Mouse (Mus musculus): ENCODE measurements around the gene Gm13271. TPM values are rescaled to one million over a fixed set of nuclear protein-coding genes. Genes with fewer than 3 reads are reported as not detected.
"Not testable (repeated sequence)": the region's sequence is repeated elsewhere in the genome, so short reads cannot be mapped to it uniquely, and the experiment has no call there.

The Gm13271 gene
- 0.30 TPM in 1 of 2 replicates, not detected in the other for polyA plus RNA-seq (2016; fragmentation: Nextera tagmentation; extraction: Ambion mirVana)

DNA sequence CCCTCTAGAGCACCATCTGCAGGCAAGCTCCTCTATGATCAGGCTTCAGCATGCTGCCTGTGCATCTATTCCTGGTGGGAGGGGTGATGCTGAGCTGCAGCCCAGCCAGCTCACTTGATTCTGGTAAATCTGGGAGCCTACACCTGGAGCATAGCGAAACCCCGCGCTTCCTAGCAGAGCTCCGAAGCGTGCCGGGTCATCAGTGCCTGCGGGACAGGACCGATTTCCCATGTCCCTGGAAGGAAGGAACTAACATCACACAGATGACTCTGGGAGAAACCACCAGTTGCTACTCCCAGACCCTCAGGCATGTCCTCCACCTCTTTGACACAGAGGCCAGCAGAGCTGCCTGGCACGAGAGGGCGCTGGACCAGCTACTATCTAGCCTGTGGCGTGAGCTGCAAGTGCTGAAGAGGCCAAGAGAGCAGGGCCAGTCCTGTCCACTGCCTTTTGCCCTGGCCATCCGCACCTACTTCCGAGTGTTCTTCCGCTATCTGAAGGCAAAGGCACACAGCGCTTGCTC, at the start of gene Gm13271:
Gene Gm13271 (plus strand): TSS at position 51 of the 523 bp plus-strand sequence.
- not testable (repeated sequence) for H3K4me3 ChIP-seq; H3K27ac ChIP-seq; H3K36me3 ChIP-seq; H3K27me3 ChIP-seq (ENCODE audit: insufficient read depth, poor library complexity, severe bottlenecking); DNase-seq (ENCODE audit: low spot score); H3K4me1 ChIP-seq; H3K9me3 ChIP-seq
- 63% methylated on average over 15 of the region's 15 CpGs for WGBS

- no peaks in the 10 kb centered on the region for H3K27me3 ChIP-seq (ENCODE audit: insufficient read depth, poor library complexity, severe bottlenecking)
- no peaks in the 10 kb centered on the region for H3K36me3 ChIP-seq
- DNase-seq (ENCODE audit: low spot score): no peak
- H3K9me3 ChIP-seq: no peaks in the 10 kb centered on the region
- WGBS: 25% methylated on average over 3 of the region's 3 CpGs
- H3K27ac ChIP-seq: no peak overlapping the region
- H3K4me1 ChIP-seq: no peaks in the 10 kb centered on the region
- H3K4me3 ChIP-seq: no peak overlapping the region
Observed at GRCm38 (mm10) chr4:88705924-88706323, 48.7 kb upstream of the Gm13271 start.

GRCm38 (mm10) chr4:88707128-88707826, 47.4 kb upstream of the Gm13271 start:
- no peak overlapping the region for H3K27ac ChIP-seq
- DNase-seq (ENCODE audit: low spot score): no peak
- no peak overlapping the region for H3K4me3 ChIP-seq
- H3K27me3 ChIP-seq (ENCODE audit: insufficient read depth, poor library complexity, severe bottlenecking): no peaks in the 10 kb centered on the region
- H3K9me3 ChIP-seq: no peaks in the 10 kb centered on the region
- H3K4me1 ChIP-seq: no peaks in the 10 kb centered on the region
- 87% methylated on average over 1 of the region's 1 CpGs for WGBS
- H3K36me3 ChIP-seq: no peaks in the 10 kb centered on the region

- 94% methylated on average over 1 of the region's 1 CpGs for WGBS
- Histone ChIP-seq H3K27me3 (ENCODE audit: insufficient read depth, poor library complexity, severe bottlenecking) (no peaks in the 10 kb centered on the region), H3K4me1 (no peaks in the 10 kb centered on the region), H3K36me3 (peaks cover 41% of the 10 kb centered on the region), H3K27ac (no peak overlapping the region), H3K9me3 (no peaks in the 10 kb centered on the region), H3K4me3 (no peak overlapping the region)
- DNase-seq (ENCODE audit: low spot score): no peak
Observed at GRCm38 (mm10) chr4:88714281-88714680, 40.4 kb upstream of the Gm13271 start.

DNA sequence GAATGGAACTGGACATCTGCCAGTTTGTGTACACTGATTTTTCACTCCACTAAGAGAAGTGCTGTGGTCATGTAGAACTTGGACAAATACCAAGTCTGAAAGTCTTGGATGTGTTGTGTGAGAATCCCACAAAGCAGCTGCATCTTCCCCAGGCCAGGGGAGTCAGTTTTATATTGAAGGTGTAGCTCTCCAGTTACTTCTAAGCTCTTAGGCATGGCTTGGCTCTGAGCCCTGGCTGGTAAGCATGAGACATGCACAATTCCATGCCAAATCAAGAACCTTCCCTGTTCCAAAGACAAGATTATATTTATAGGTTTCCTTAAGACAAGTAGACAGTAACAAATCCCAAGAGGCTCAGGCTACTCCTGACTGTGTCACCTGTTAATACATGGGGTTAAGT, 39.6 kb upstream of the Gm13271 start:
- Histone ChIP-seq H3K27ac (no peak overlapping the region), H3K9me3 (no peaks in the 10 kb centered on the region), H3K36me3 (peaks cover 43% of the 10 kb centered on the region), H3K4me3 (no peak overlapping the region), H3K4me1 (peaks cover 2% of the 10 kb centered on the region), H3K27me3 (ENCODE audit: insufficient read depth, poor library complexity, severe bottlenecking) (no peaks in the 10 kb centered on the region)
- DNase-seq (ENCODE audit: low spot score): no peak

GRCm38 (mm10) chr4:88718715-88719114, 36.0 kb upstream of the Gm13271 start:
- Histone ChIP-seq H3K36me3 (peaks cover 47% of the 10 kb centered on the region), H3K27me3 (ENCODE audit: insufficient read depth, poor library complexity, severe bottlenecking) (no peaks in the 10 kb centered on the region), H3K27ac (no peak overlapping the region), H3K9me3 (no peaks in the 10 kb centered on the region), H3K4me1 (peaks cover 14% of the 10 kb centered on the region), H3K4me3 (peak overlapping the region; percentile 98)
- WGBS: 43% methylated on average over 1 of the region's 1 CpGs
- DNase-seq (ENCODE audit: low spot score): no peak

- peak; percentile 98 for DNase-seq (ENCODE audit: low spot score)
- Histone ChIP-seq H3K4me3 (peak within 1 kb of the TSS; percentile 98), H3K36me3 (peaks cover 22% of the 10 kb centered on the region), H3K4me1 (peaks cover 14% of the 10 kb centered on the region), H3K9me3 (no peaks in the 10 kb centered on the region), H3K27me3 (ENCODE audit: insufficient read depth, poor library complexity, severe bottlenecking) (no peaks in the 10 kb centered on the region), H3K27ac (peak within 1 kb of the TSS; percentile 100)
- under 1% methylated on average over 82 of the region's 82 CpGs for WGBS
Observed at GRCm38 (mm10) chr4:88721791-88722721, 32.6 kb upstream of the Gm13271 start, which contains the start of the genes Gm26566 and Klhl9. TSS of gene Gm26566 (plus strand) at chr4:88721805. TSS of gene Klhl9 (minus strand) at chr4:88722465.

- no peak overlapping the region for H3K4me3 ChIP-seq
- DNase-seq (ENCODE audit: low spot score): no peak
- H3K9me3 ChIP-seq: no peaks in the 10 kb centered on the region
- H3K27ac ChIP-seq: no peak overlapping the region
- WGBS: 63% methylated on average over 8 of the region's 8 CpGs
- H3K4me1 ChIP-seq: peaks cover 14% of the 10 kb centered on the region
- H3K27me3 ChIP-seq (ENCODE audit: insufficient read depth, poor library complexity, severe bottlenecking): no peaks in the 10 kb centered on the region
- H3K36me3 ChIP-seq: peaks cover 13% of the 10 kb centered on the region
Observed at GRCm38 (mm10) chr4:88723497-88724090, 31.1 kb upstream of the Gm13271 start.

- DNase-seq (ENCODE audit: low spot score): no peak
- H3K27ac ChIP-seq: no peak overlapping the region
- H3K9me3 ChIP-seq: no peaks in the 10 kb centered on the region
- H3K27me3 ChIP-seq (ENCODE audit: insufficient read depth, poor library complexity, severe bottlenecking): no peaks in the 10 kb centered on the region
- no peak overlapping the region for H3K4me3 ChIP-seq
- H3K4me1 ChIP-seq: no peaks in the 10 kb centered on the region
- 70% methylated on average over 6 of the region's 6 CpGs for WGBS
- H3K36me3 ChIP-seq: no peaks in the 10 kb centered on the region
Observed at GRCm38 (mm10) chr4:88726727-88727126, 27.9 kb upstream of the Gm13271 start.

DNA sequence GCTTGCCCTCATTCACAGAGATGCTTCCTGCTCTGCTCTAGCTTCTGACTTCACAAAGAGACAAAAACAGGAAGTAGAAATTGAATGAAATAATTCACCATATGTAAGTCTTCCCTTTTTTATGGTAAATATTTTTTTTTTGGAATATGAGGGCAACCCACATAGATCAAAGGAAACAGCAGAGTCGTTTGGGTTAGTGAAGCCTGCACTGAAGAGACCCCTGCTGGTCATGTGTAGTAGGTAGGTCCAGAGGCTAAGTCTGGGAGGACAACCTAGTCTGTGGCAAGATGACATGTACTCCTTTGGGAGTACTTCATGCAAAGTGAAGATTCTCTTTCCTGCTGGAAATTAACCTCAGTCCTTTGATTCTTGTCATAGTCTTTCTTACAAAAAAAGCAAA, 27.3 kb upstream of the Gm13271 start:
- Histone ChIP-seq H3K27ac (no peak overlapping the region), H3K4me1 (no peaks in the 10 kb centered on the region), H3K9me3 (no peaks in the 10 kb centered on the region), H3K4me3 (no peak overlapping the region), H3K27me3 (ENCODE audit: insufficient read depth, poor library complexity, severe bottlenecking) (no peaks in the 10 kb centered on the region), H3K36me3 (no peaks in the 10 kb centered on the region)
- no peak for DNase-seq (ENCODE audit: low spot score)
- 4% methylated on average over 1 of the region's 1 CpGs for WGBS

DNA sequence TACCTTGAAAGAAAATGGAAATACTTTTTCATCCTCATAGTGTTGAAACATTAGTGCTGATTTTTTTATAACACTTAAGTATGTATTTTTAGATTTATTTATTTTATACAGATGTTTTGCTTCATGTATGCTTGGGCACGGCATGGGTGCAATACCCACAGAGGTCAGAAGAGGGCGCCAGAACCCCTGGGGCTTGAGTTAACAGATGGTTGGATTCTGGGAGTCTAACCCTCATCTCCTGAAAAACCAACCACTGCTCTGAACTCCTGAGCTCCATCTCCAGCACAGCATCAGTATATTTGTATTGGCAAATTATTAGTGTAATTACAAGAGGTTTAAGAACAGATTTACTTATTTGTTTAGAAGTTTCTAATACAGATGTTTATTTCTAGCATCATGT, 16.2 kb upstream of the Gm13271 start:
- Histone ChIP-seq H3K4me3 (no peak overlapping the region), H3K4me1 (no peaks in the 10 kb centered on the region), H3K9me3 (no peaks in the 10 kb centered on the region), H3K36me3 (no peaks in the 10 kb centered on the region), H3K27me3 (ENCODE audit: insufficient read depth, poor library complexity, severe bottlenecking) (no peaks in the 10 kb centered on the region), H3K27ac (no peak overlapping the region)
- 5% methylated on average over 2 of the region's 2 CpGs for WGBS
- peak; percentile 82 for DNase-seq (ENCODE audit: low spot score)

GRCm38 (mm10) chr4:88739036-88739435, 15.6 kb upstream of the Gm13271 start:
- H3K9me3 ChIP-seq: no peaks in the 10 kb centered on the region
- WGBS: 83% methylated on average over 6 of the region's 6 CpGs
- no peak overlapping the region for H3K4me3 ChIP-seq
- H3K27ac ChIP-seq: no peak overlapping the region
- no peaks in the 10 kb centered on the region for H3K36me3 ChIP-seq
- no peaks in the 10 kb centered on the region for H3K4me1 ChIP-seq
- DNase-seq (ENCODE audit: low spot score): no peak
- H3K27me3 ChIP-seq (ENCODE audit: insufficient read depth, poor library complexity, severe bottlenecking): no peaks in the 10 kb centered on the region

- 79% methylated on average over 4 of the region's 4 CpGs for WGBS
- Histone ChIP-seq H3K36me3 (no peaks in the 10 kb centered on the region), H3K9me3 (no peaks in the 10 kb centered on the region), H3K4me3 (no peak overlapping the region), H3K4me1 (no peaks in the 10 kb centered on the region), H3K27ac (no peak overlapping the region), H3K27me3 (ENCODE audit: insufficient read depth, poor library complexity, severe bottlenecking) (no peaks in the 10 kb centered on the region)
- no peak for DNase-seq (ENCODE audit: low spot score)
Observed at GRCm38 (mm10) chr4:88741426-88741825, 13.2 kb upstream of the Gm13271 start.

All from heart, embryonic 10.5 days (tissue).